Mouse (Mus musculus) fibroblast of lung, adult 2 months (primary cell): ENCODE measurements around the gene Cyp3a41a.
"Not testable (repeated sequence)": the region's sequence is repeated elsewhere in the genome, so short reads cannot be mapped to it uniquely, and the experiment has no call there.

Experiments
- DNase-seq: peaks from one replicate; pipeline ENCODE4 v3.0.0-alpha.2; 2011; ENCODE audit warnings: low read depth

Gene Cyp3a41a

DNA sequence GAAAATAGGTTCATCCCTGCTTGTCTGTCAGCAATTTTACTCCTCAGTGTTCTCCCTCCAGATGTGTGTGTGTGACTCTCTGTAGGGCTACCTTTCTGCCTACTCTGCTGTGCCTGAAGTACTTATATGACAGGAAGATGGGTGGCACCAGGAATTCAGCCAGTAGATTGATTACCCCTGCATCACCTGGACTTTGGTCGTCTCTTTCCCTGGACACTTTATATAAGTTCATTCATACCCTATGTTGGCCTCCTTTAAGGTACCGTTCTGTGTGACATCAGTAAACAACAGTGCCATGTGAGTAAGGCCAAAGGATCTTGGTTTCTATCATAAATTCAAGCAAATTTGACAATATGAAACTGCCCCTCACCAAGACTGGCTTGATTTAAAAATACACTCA is at the start of gene Cyp3a41a:
TSS of gene Cyp3a41a (minus strand) at position 101 of the 400 bp plus-strand sequence.
- not testable (repeated sequence) for DNase-seq

DNA sequence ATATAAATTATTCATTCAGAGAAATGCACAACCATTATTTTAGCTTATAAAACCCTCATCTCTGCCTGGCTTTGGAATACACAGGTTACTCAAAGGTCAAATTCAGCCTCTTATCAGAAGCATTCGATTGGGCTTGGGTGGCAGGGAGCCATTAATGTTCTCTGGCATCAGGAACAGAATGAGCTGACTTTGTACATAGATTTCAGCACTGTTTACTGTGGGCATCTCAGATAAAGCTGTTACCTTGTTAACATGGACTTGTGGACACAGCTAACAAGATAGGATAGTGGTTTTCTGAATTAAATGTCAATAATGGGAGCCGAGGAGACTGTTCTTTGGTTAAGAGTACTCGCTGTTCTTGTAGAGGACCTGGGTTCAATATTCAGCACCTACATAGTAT is 17.6 kb upstream of the Cyp3a41a start:
- DNase-seq: not testable (repeated sequence)

DNA sequence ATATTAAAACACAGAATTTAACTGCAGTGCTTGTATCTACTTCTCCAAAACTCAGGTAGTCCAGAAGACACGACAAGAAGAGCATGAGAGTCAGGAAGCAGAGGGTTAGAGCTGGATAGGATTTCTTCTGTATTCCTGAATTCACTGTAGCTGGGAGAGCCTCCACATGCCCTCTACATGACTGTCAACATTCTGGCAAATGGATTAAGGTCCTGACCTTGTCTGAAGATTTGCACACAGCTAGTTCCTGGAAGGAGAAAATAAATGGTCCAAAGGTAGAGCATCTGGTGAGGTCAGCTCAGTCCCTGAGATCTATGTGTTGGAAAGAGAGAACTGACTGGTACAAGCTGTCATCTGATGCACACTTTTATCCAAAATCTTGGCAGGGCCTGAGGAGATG is 5.6 kb downstream of the Cyp3a41a start:
- DNase-seq: not testable (repeated sequence)

DNA sequence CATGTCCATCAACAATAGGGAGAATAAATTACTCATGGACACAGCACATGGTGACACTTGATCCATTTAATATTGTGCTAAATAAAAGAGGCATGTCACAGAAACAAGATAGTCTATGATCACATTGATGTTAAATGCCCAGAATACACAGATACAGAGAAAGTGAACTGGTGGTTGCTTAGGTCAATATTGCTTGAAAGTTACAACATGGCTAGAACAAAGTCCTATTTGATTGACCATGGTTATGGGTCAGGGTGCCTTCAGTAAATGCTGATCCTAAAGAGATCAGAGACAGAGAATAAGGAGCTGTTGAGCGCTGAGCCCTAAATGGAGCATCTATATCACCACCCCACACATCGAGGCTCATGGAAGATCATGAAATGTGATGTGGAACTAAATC is 12.6 kb downstream of the Cyp3a41a start:
- not testable (repeated sequence) for DNase-seq

DNA sequence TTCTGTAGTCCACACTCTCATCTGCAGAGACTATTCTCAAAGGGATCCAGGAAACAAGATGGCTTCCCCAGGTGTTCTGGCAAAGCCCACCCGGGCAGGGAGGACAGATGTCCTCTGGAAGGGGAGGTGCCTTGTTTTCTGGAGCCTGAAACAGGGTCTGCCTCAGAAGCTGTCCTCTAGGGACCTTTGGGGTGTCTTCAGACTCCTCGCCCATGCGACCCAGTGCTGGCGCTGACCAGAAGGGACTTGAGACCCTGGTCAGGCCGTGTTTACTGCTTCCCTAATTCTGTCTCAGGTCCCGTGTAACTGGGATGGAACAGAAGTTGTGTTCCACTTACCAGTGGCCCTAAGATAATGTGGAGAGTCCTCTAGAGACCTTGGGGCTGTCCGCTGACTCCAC is 57.9 kb downstream of the Cyp3a41a start:
- DNase-seq: no peak

DNA sequence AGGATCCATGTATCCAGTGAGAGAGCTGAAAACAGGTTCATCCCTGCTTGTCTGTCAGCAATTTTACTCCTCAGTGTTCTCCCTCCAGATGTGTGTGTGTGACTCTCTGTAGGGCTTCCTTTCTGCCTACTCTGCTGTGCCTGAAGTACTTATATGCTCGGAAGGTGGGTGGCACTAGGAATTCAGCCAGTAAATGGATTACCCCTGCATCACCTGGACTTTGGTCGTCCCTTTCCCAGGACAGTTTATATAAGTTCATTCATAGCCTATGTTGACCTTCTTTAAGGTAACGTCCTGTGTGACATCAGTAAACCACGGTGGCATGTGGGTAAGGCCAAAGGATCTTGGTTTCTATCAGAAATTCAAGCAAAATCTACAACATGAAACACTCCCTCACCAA is 72.2 kb downstream of the Cyp3a41a start:
- DNase-seq: no peak
